Mouse (Mus musculus) retina, postnatal 1 day (tissue): ENCODE results near the gene Sh3bp5l.

ENCODE experiments used
- DNase-seq: peaks from one replicate; pipeline ENCODE4 v3.0.0-alpha.2; 2012

Sh3bp5l gene

DNA sequence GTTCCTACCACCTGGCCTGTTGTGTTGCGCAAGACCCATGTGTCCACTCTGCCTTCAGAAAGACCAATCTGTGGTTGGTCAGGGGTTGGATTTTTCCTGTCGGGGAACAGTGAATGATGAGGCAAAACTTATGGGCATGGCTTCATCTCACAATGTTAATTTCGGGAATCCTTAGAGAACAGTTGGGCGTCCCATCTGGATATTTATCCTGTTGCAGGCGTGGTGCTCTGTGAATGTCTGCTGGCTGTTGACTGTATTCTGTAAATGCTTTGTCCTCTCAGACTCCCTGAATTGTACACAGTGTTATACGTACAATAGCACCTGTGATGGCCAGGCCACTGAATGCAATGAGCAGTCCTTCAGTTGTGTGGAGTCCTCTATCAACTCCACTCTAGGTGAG, 51.9 kb downstream of the Sh3bp5l start:
- no peak for DNase-seq
